Mouse (Mus musculus): Measurements from ENCODE around the gene Wiz. TPM values are rescaled to one million over a fixed set of nuclear protein-coding genes. Genes with fewer than 3 reads are reported as not detected.

The Wiz gene
- total RNA-seq, 2 experiments from 2014 or later, result 29.5 to 30.7 TPM

GRCm38 (mm10) chr17:32351269-32351668 is 38.0 kb downstream of the Wiz start:
- intact Hi-C loops (cut with DNase I), result no loop called here

GRCm38 (mm10) chr17:32350382-32350983 is 38.8 kb downstream of the Wiz start, which contains the start of gene Akap8l:
TSS of gene Akap8l (minus strand) at chr17:32350607.
- intact Hi-C loops (cut with DNase I), result no loop called here
- DNase-seq, result peak; percentile 99

More at GRCm38 (mm10) chr17:32351269-32351668, 38.0 kb downstream of the Wiz start:
- no peak for DNase-seq

- intact Hi-C loops (cut with DNase I), result loop anchor here (1.0 to 2.0 kb wide), 4 partner anchors 37 to 144 kb away; no protein-coding TSS in a partner anchor
- no peak for DNase-seq
These were observed 39.3 kb downstream of the Wiz start for GRCm38 (mm10) chr17:32349851-32350381.

GRCm38 (mm10) chr17:32349037-32349732 is 40.1 kb downstream of the Wiz start:
- DNase-seq, result peak; percentile 48 to 54
- intact Hi-C loops (cut with DNase I), result loop anchor here (1.0 to 2.0 kb wide), 4 partner anchors 38 to 145 kb away; no protein-coding TSS in a partner anchor

GRCm38 (mm10) chr17:32348406-32348805 is 40.8 kb downstream of the Wiz start:
- intact Hi-C loops (cut with DNase I), result loop anchor here (2.0 kb wide), 2 partner anchors 38 to 136 kb away; no protein-coding TSS in a partner anchor
- DNase-seq, result no peak

GRCm38 (mm10) chr17:32341102-32341501 is 48.1 kb downstream of the Wiz start:
- intact Hi-C loops (cut with DNase I), result no loop called here
- DNase-seq, result no peak

GRCm38 (mm10) chr17:32340110-32340509 is 49.1 kb downstream of the Wiz start:
- intact Hi-C loops (cut with DNase I), result no loop called here

GRCm38 (mm10) chr17:32335869-32336268 is 53.4 kb downstream of the Wiz start:
- no peak for DNase-seq

More at GRCm38 (mm10) chr17:32340110-32340509, 49.1 kb downstream of the Wiz start:
- no peak for DNase-seq

GRCm38 (mm10) chr17:32334921-32335320 is 54.3 kb downstream of the Wiz start:
- DNase-seq, result no peak
- intact Hi-C loops (cut with DNase I), result no loop called here

More at GRCm38 (mm10) chr17:32335869-32336268, 53.4 kb downstream of the Wiz start:
- intact Hi-C loops (cut with DNase I), result no loop called here

GRCm38 (mm10) chr17:32333675-32334303 is 55.5 kb downstream of the Wiz start:
- intact Hi-C loops (cut with DNase I), result no loop called here
- DNase-seq, result no peak

GRCm38 (mm10) chr17:32327501-32327900 is 61.7 kb downstream of the Wiz start:
- DNase-seq, result no peak
- intact Hi-C loops (cut with DNase I), result loop anchor here (10.0 kb wide), 1 partner anchor 1787 kb away; the partner anchor contains the start of gene H2-DMa

- DNase-seq, result no peak
- intact Hi-C loops (cut with DNase I), result loop anchor here (10.0 kb wide), 1 partner anchor 1792 kb away; the partner anchor contains the start of gene H2-DMa
These were observed 66.4 kb downstream of the Wiz start for GRCm38 (mm10) chr17:32322809-32323208.

- intact Hi-C loops (cut with DNase I), result loop anchor here (10.0 kb wide), 1 partner anchor 1793 kb away; the partner anchor contains the start of gene H2-DMa
- peak in 1 of 2 experiments; percentile 16 for DNase-seq
These were observed 67.4 kb downstream of the Wiz start for GRCm38 (mm10) chr17:32321836-32322235.

- intact Hi-C loops (cut with DNase I), result loop anchor here (10.0 kb wide), 1 partner anchor 1793 kb away; the partner anchor contains the start of gene H2-DMa
- no peak for DNase-seq
These were observed 67.9 kb downstream of the Wiz start for GRCm38 (mm10) chr17:32321390-32321734.

- DNase-seq, result peak; percentile 98
- intact Hi-C loops (cut with DNase I), result loop anchor here (10.0 kb wide), 1 partner anchor 1794 kb away; the partner anchor contains the start of gene H2-DMa
These were observed 68.4 kb downstream of the Wiz start, which contains the start of gene Akap8 for GRCm38 (mm10) chr17:32320597-32321389. TSS of gene Akap8 (minus strand) at chr17:32321238.

- intact Hi-C loops (cut with DNase I), result loop anchor here (10.0 kb wide), 1 partner anchor 1795 kb away; the partner anchor contains the start of gene H2-DMa
These were observed 69.3 kb downstream of the Wiz start for GRCm38 (mm10) chr17:32319950-32320349.

GRCm38 (mm10) chr17:32317708-32318107 is 71.5 kb downstream of the Wiz start:
- DNase-seq, result no peak
- intact Hi-C loops (cut with DNase I), result no loop called here

More at GRCm38 (mm10) chr17:32319950-32320349, 69.3 kb downstream of the Wiz start:
- no peak for DNase-seq

- intact Hi-C loops (cut with DNase I), result no loop called here
- DNase-seq, result no peak
These were observed 72.2 kb downstream of the Wiz start for GRCm38 (mm10) chr17:32317032-32317431.

GRCm38 (mm10) chr17:32315560-32315959 is 73.7 kb downstream of the Wiz start:
- intact Hi-C loops (cut with DNase I), result no loop called here
- no peak for DNase-seq

- DNase-seq, result no peak
- intact Hi-C loops (cut with DNase I), result no loop called here
These were observed 75.3 kb downstream of the Wiz start for GRCm38 (mm10) chr17:32313892-32314291.

Data from heart, postnatal 10 days (tissue).